Mouse (Mus musculus): Measurements from ENCODE around the gene Ptpn12. TPM values are rescaled to one million over a fixed set of nuclear protein-coding genes. Genes with fewer than 3 reads are reported as not detected.

Ptpn12 gene
- polyA plus RNA-seq, 1 experiment from 2014 or later = 33.9 TPM

DNA sequence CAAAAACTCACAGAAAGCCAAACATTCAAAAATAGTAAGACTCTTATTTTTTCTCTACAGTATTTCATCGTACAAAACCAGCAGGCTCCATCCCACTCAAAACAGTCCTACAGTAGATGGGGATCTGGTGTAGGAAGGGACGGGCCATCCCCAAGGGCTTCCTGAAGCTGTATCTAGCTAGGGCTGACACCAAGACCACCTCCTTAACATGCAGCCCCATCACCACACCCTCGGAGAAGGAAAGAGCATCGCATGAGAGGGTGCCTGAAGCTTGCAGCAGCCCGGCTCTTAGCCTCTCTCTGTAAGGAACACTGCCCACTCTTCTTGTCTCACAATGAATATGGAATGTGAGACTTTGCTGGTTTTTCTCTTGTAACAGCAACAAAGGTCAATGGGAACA, 117.2 kb downstream of the Ptpn12 start:
- Histone ChIP-seq H3K9me3 (ENCODE audit: control insufficient read depth, low read length) (no peaks in the 10 kb centered on the region), H3K27me3 (replicated peaks; ENCODE audit: control insufficient read depth, insufficient read depth, low read length) (no peaks in the 10 kb centered on the region)

More for the DNA sequence above, 117.2 kb downstream of the Ptpn12 start:
- no peak overlapping the region for H3K9ac ChIP-seq (replicated peaks; ENCODE audit: low read depth, low read length)
- H3K27ac ChIP-seq (ENCODE audit: low read length) = no peak overlapping the region
- H3K4me2 ChIP-seq (ENCODE audit: low read length) = no peak overlapping the region
- no peak overlapping the region for H3K4me3 ChIP-seq (replicated peaks; ENCODE audit: low read length)
- 73% methylated on average over 5 of the region's 5 CpGs for WGBS
- H3K36me3 ChIP-seq (ENCODE audit: control insufficient read depth, insufficient read depth) = no peaks in the 10 kb centered on the region
- 0 out of 2 replicates have a peak, but pooled peaks cover 8% of the 10 kb centered on the region for H3K4me1 ChIP-seq (replicated peaks; ENCODE audit: control insufficient read depth, insufficient read depth, low read length)
- ATAC-seq = no peak

Other genes with a start within 250 kb of the Ptpn12 start
- gene Phtf2, start 173.8 kb downstream of the Ptpn12 start, polyA plus RNA-seq (2015; fragmentation: Nextera tagmentation; extraction: Ambion mirVana) = 28.8 and 29.0 TPM in 2 replicates
- gene Tmem60, start 173.7 kb downstream of the Ptpn12 start, polyA plus RNA-seq (2015; fragmentation: Nextera tagmentation; extraction: Ambion mirVana) = 60.9 and 62.6 TPM in 2 replicates
- gene Rsbn1l, start 99.5 kb downstream of the Ptpn12 start, polyA plus RNA-seq (2015; fragmentation: Nextera tagmentation; extraction: Ambion mirVana) = 5.1 and 5.8 TPM in 2 replicates
- gene Gsap, start 130.3 kb upstream of the Ptpn12 start, polyA plus RNA-seq (2015; fragmentation: Nextera tagmentation; extraction: Ambion mirVana) = 11.2 and 11.9 TPM in 2 replicates

All from forebrain, embryonic 16.5 days (tissue).